Mouse (Mus musculus) lung, adult 2 months (tissue): ENCODE results near the gene Dusp6.

Experiments
- CTCF ChIP-seq: fragments of 200-500 bp; IDR thresholded peaks from 2 replicates; pipeline ENCODE4 v1.5.1; 2011; ENCODE audit warnings: mild to moderate bottlenecking, low read length, control low read depth; ENCODE audit not compliant: insufficient read depth
- POLR2A ChIP-seq: fragments of 200-500 bp; IDR thresholded peaks from 2 replicates; pipeline ENCODE4 v1.6.1; 2011; ENCODE audit warnings: low read depth, mild to moderate bottlenecking, control low read depth, low read length, borderline replicate concordance; ENCODE audit errors: extremely low read depth

DNA sequence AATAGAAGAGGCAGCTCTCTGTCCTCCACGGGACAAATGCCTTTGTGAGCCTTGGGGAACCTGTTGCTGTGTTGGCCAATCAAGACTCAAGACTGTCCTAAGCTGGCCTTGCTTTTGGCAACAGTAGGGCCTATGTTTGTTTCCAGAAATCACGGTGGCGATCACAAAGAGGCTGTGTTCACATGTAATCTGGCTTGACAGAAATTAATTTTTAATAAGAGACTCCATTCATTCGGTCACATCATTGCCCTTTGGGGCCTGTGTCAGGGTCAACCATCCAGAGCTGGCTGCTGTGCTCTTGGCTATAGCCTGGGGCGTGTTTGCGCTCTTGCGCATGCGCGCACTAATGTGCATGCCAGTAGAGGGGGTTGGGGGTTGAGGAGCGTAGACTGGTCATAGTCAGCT is 21.0 kb downstream of the Dusp6 start:
- TF ChIP-seq POLR2A (no peak), CTCF (no peak)
